Mouse (Mus musculus): Measurements from ENCODE around the gene Fam49a. TPM values are rescaled to one million over a fixed set of nuclear protein-coding genes. Genes with fewer than 3 reads are reported as not detected.

The Fam49a gene
- polyA plus RNA-seq, 1 experiment, result 10.1 TPM

- Histone ChIP-seq H3K4me1 (ENCODE audit: control insufficient read depth, insufficient read depth, low read length) (no peaks in the 10 kb centered on the region), H3K4me3 (ENCODE audit: low read depth, low read length) (no peak overlapping the region), H3K27ac (ENCODE audit: insufficient read depth, low read length) (no peak overlapping the region), H3K36me3 (ENCODE audit: control insufficient read depth, insufficient read depth, low read length, poor library complexity, severe bottlenecking) (no peaks in the 10 kb centered on the region), H3K9me3 (replicated peaks; ENCODE audit: control insufficient read depth, insufficient read depth, low read length, poor library complexity, severe bottlenecking) (no peaks in the 10 kb centered on the region), H3K9ac (ENCODE audit: low read depth, poor library complexity, severe bottlenecking) (no peak overlapping the region), H3K27me3 (ENCODE audit: control insufficient read depth, insufficient read depth, low read length, poor library complexity, severe bottlenecking) (no peaks in the 10 kb centered on the region)
- TF ChIP-seq CTCF (IDR thresholded peaks at IDR 0.05; ENCODE audit: low read depth, low read length), result no peak
- TF ChIP-seq POLR2A (IDR thresholded peaks at IDR 0.05; ENCODE audit: insufficient read depth, low read length), result no peak
- TF ChIP-seq EP300 (IDR thresholded peaks at IDR 0.05; ENCODE audit: insufficient read depth, low read depth, low read length), result no peak
Measured at GRCm38 (mm10) chr12:12333526-12334310, 71.8 kb downstream of the Fam49a start.

- Histone ChIP-seq H3K9me3 (replicated peaks; ENCODE audit: control insufficient read depth, insufficient read depth, low read length, poor library complexity, severe bottlenecking) (no peaks in the 10 kb centered on the region), H3K4me3 (ENCODE audit: low read depth, low read length) (no peak overlapping the region), H3K9ac (ENCODE audit: low read depth, poor library complexity, severe bottlenecking) (no peak overlapping the region), H3K4me1 (ENCODE audit: control insufficient read depth, insufficient read depth, low read length) (no peaks in the 10 kb centered on the region), H3K36me3 (ENCODE audit: control insufficient read depth, insufficient read depth, low read length, poor library complexity, severe bottlenecking) (no peaks in the 10 kb centered on the region), H3K27me3 (ENCODE audit: control insufficient read depth, insufficient read depth, low read length, poor library complexity, severe bottlenecking) (no peaks in the 10 kb centered on the region), H3K27ac (ENCODE audit: insufficient read depth, low read length) (no peak overlapping the region)
- TF ChIP-seq CTCF (IDR thresholded peaks at IDR 0.05; ENCODE audit: low read depth, low read length), result no peak
- no peak for TF ChIP-seq EP300 (IDR thresholded peaks at IDR 0.05; ENCODE audit: insufficient read depth, low read depth, low read length)
- no peak for TF ChIP-seq POLR2A (IDR thresholded peaks at IDR 0.05; ENCODE audit: insufficient read depth, low read length)
Measured at GRCm38 (mm10) chr12:12334486-12334885, 72.5 kb downstream of the Fam49a start.

- no peaks in the 10 kb centered on the region for H3K9me3 ChIP-seq (replicated peaks; ENCODE audit: control insufficient read depth, insufficient read depth, low read length, poor library complexity, severe bottlenecking)
- no peak overlapping the region for H3K27ac ChIP-seq (ENCODE audit: insufficient read depth, low read length)
- H3K9ac ChIP-seq (ENCODE audit: low read depth, poor library complexity, severe bottlenecking), result no peak overlapping the region
- H3K36me3 ChIP-seq (ENCODE audit: control insufficient read depth, insufficient read depth, low read length, poor library complexity, severe bottlenecking), result no peaks in the 10 kb centered on the region
- H3K27me3 ChIP-seq (ENCODE audit: control insufficient read depth, insufficient read depth, low read length, poor library complexity, severe bottlenecking), result no peaks in the 10 kb centered on the region
- no peaks in the 10 kb centered on the region for H3K4me1 ChIP-seq (ENCODE audit: control insufficient read depth, insufficient read depth, low read length)
- no peak overlapping the region for H3K4me3 ChIP-seq (ENCODE audit: low read depth, low read length)
- TF ChIP-seq CTCF (IDR thresholded peaks at IDR 0.05; ENCODE audit: low read depth, low read length), result no peak
- no peak for TF ChIP-seq EP300 (IDR thresholded peaks at IDR 0.05; ENCODE audit: insufficient read depth, low read depth, low read length)
- TF ChIP-seq POLR2A (IDR thresholded peaks at IDR 0.05; ENCODE audit: insufficient read depth, low read length), result no peak
Measured at GRCm38 (mm10) chr12:12335566-12335965, 73.6 kb downstream of the Fam49a start.

GRCm38 (mm10) chr12:12337378-12337777, 75.4 kb downstream of the Fam49a start:
- TF ChIP-seq POLR2A (IDR thresholded peaks at IDR 0.05; ENCODE audit: insufficient read depth, low read length) (no peak), EP300 (IDR thresholded peaks at IDR 0.05; ENCODE audit: insufficient read depth, low read depth, low read length) (no peak), CTCF (IDR thresholded peaks at IDR 0.05; ENCODE audit: low read depth, low read length) (no peak)
- Histone ChIP-seq H3K9me3 (replicated peaks; ENCODE audit: control insufficient read depth, insufficient read depth, low read length, poor library complexity, severe bottlenecking) (no peaks in the 10 kb centered on the region), H3K4me3 (ENCODE audit: low read depth, low read length) (no peak overlapping the region)

GRCm38 (mm10) chr12:12343320-12343719, 81.4 kb downstream of the Fam49a start:
- Histone ChIP-seq H3K27ac (ENCODE audit: insufficient read depth, low read length) (no peak overlapping the region), H3K9me3 (replicated peaks; ENCODE audit: control insufficient read depth, insufficient read depth, low read length, poor library complexity, severe bottlenecking) (no peaks in the 10 kb centered on the region), H3K9ac (ENCODE audit: low read depth, poor library complexity, severe bottlenecking) (no peak overlapping the region), H3K27me3 (ENCODE audit: control insufficient read depth, insufficient read depth, low read length, poor library complexity, severe bottlenecking) (no peaks in the 10 kb centered on the region), H3K4me1 (ENCODE audit: control insufficient read depth, insufficient read depth, low read length) (no peaks in the 10 kb centered on the region), H3K4me3 (ENCODE audit: low read depth, low read length) (no peak overlapping the region), H3K36me3 (ENCODE audit: control insufficient read depth, insufficient read depth, low read length, poor library complexity, severe bottlenecking) (no peaks in the 10 kb centered on the region)
- TF ChIP-seq EP300 (IDR thresholded peaks at IDR 0.05; ENCODE audit: insufficient read depth, low read depth, low read length), result no peak
- no peak for TF ChIP-seq POLR2A (IDR thresholded peaks at IDR 0.05; ENCODE audit: insufficient read depth, low read length)
- no peak for TF ChIP-seq CTCF (IDR thresholded peaks at IDR 0.05; ENCODE audit: low read depth, low read length)

More at GRCm38 (mm10) chr12:12337378-12337777, 75.4 kb downstream of the Fam49a start:
- H3K36me3 ChIP-seq (ENCODE audit: control insufficient read depth, insufficient read depth, low read length, poor library complexity, severe bottlenecking), result no peaks in the 10 kb centered on the region
- no peaks in the 10 kb centered on the region for H3K4me1 ChIP-seq (ENCODE audit: control insufficient read depth, insufficient read depth, low read length)
- no peak overlapping the region for H3K9ac ChIP-seq (ENCODE audit: low read depth, poor library complexity, severe bottlenecking)
- H3K27ac ChIP-seq (ENCODE audit: insufficient read depth, low read length), result no peak overlapping the region
- no peaks in the 10 kb centered on the region for H3K27me3 ChIP-seq (ENCODE audit: control insufficient read depth, insufficient read depth, low read length, poor library complexity, severe bottlenecking)

GRCm38 (mm10) chr12:12348625-12349024, 86.7 kb downstream of the Fam49a start:
- no peaks in the 10 kb centered on the region for H3K27me3 ChIP-seq (ENCODE audit: control insufficient read depth, insufficient read depth, low read length, poor library complexity, severe bottlenecking)
- no peak overlapping the region for H3K4me3 ChIP-seq (ENCODE audit: low read depth, low read length)
- H3K27ac ChIP-seq (ENCODE audit: insufficient read depth, low read length), result no peak overlapping the region
- TF ChIP-seq EP300 (IDR thresholded peaks at IDR 0.05; ENCODE audit: insufficient read depth, low read depth, low read length) (no peak), CTCF (IDR thresholded peaks at IDR 0.05; ENCODE audit: low read depth, low read length) (no peak), POLR2A (IDR thresholded peaks at IDR 0.05; ENCODE audit: insufficient read depth, low read length) (no peak)
- no peaks in the 10 kb centered on the region for H3K9me3 ChIP-seq (replicated peaks; ENCODE audit: control insufficient read depth, insufficient read depth, low read length, poor library complexity, severe bottlenecking)
- H3K36me3 ChIP-seq (ENCODE audit: control insufficient read depth, insufficient read depth, low read length, poor library complexity, severe bottlenecking), result no peaks in the 10 kb centered on the region
- no peaks in the 10 kb centered on the region for H3K4me1 ChIP-seq (ENCODE audit: control insufficient read depth, insufficient read depth, low read length)
- no peak overlapping the region for H3K9ac ChIP-seq (ENCODE audit: low read depth, poor library complexity, severe bottlenecking)

Measured in ES-Bruce4 (cell line).